Mouse (Mus musculus) layer of hippocampus, adult 6 months (tissue): Measurements from ENCODE around the gene Zfp617. TPM values are rescaled to one million over a fixed set of nuclear protein-coding genes. Genes with fewer than 3 reads are reported as not detected.

ENCODE experiments used
- long read RNA-seq, 2 experiments: library from polyadenylated mRNA; unstranded; transcript quantifications; one replicate each; pipeline ENCODE4 v2.0.0; 2019 to 2020
- polyA plus RNA-seq: library from polyadenylated mRNA; unstranded; fragments of <200 nt; fragmentation: Nextera tagmentation; gene quantifications from 2 replicates; pipeline ENCODE4 v1.2.3, GENCODE M21; 2021

Gene Zfp617
- polyA plus RNA-seq = 12.5 and 14.8 TPM in 2 replicates
- long read RNA-seq, experiment 1, transcript Zfp617-201 (4 exons, 2,920 nt) = major isoform, 7 of 41 reads
- long read RNA-seq, experiment 1, partial matches to known transcripts = 7 of 41 reads
- long read RNA-seq, experiment 1, other reads (novel, unspliced or antisense) = 26 of 41 reads
- long read RNA-seq, experiment 2, transcript Zfp617-201 (4 exons, 2,920 nt) = major isoform, 26 of 142 reads
- long read RNA-seq, experiment 2, partial matches to known transcripts = 4 of 142 reads
- long read RNA-seq, experiment 2, other reads (novel, unspliced or antisense) = 110 of 142 reads

GRCm38 (mm10) chr8:71908309-71909261 lies at the start of gene Zfp617, which contains the start of gene Zfp882:
Gene Zfp617, plus strand, starts transcription at chr8:71908635.
Gene Zfp882, plus strand, starts transcription at chr8:71908608.

GRCm38 (mm10) chr8:71881618-71882274 lies 26.7 kb upstream of the Zfp617 start, which contains the start of gene Zfp709:
Gene Zfp709, plus strand, starts transcription at chr8:71882019.

GRCm38 (mm10) chr8:71950482-71951221 lies 42.2 kb downstream of the Zfp617 start, which contains the start of gene Zfp961:
Gene Zfp961, plus strand, starts transcription at chr8:71951038.

Other genes starting within 250 kb of the Zfp617 start
- 10.7 and 12.7 TPM in 2 replicates for gene Unc13a, start 236.9 kb upstream of the Zfp617 start, polyA plus RNA-seq
- gene Jak3, start 232.3 kb upstream of the Zfp617 start, polyA plus RNA-seq = 1.6 and 2.0 TPM in 2 replicates
- gene Insl3, start 219.4 kb upstream of the Zfp617 start, polyA plus RNA-seq = not detected in 2 replicates
- 0.59 and 0.63 TPM in 2 replicates for gene B3gnt3, start 206.8 kb upstream of the Zfp617 start, polyA plus RNA-seq
- 16.3 and 19.8 TPM in 2 replicates for gene Fcho1, start 182.9 kb upstream of the Zfp617 start, polyA plus RNA-seq
- 3.2 and 3.5 TPM in 2 replicates for gene Zfp709, start 26.6 kb upstream of the Zfp617 start, polyA plus RNA-seq
- 1.8 and 2.6 TPM in 2 replicates for gene Zfp882, start within 50 bp of the Zfp617 start, polyA plus RNA-seq
- gene Zfp961, start 42.4 kb downstream of the Zfp617 start, polyA plus RNA-seq = 10.0 and 12.2 TPM in 2 replicates
- 0.30 TPM in 1 of 2 replicates, not detected in the other for gene Cyp4f18, start 101.0 kb downstream of the Zfp617 start, polyA plus RNA-seq
- gene Olfr372, start 132.6 kb downstream of the Zfp617 start, polyA plus RNA-seq = not detected in 2 replicates
- gene Olfr373, start 174.5 kb downstream of the Zfp617 start, polyA plus RNA-seq = not detected in 2 replicates
- not detected in 2 replicates for gene Olfr374, start 198.4 kb downstream of the Zfp617 start, polyA plus RNA-seq
- 25.5 and 26.8 TPM in 2 replicates for gene Tpm4, start 226.3 kb downstream of the Zfp617 start, polyA plus RNA-seq